Mouse (Mus musculus) stomach, postnatal 0 days (tissue): ENCODE results near the gene Ifne. TPM values are rescaled to one million over a fixed set of nuclear protein-coding genes. Genes with fewer than 3 reads are reported as not detected.
A peak's percentile ranks its signal among the peaks of the same experiment; 100 is the strongest.

ENCODE experiments used
- ATAC-seq: fragments of 200-750 bp; cut with Nextera tagmentation; 2 replicates; pipeline ENCODE4 v1.8.0; 2017; ENCODE audit not compliant: low FRiP score, low TSS enrichment
- DNase-seq: peaks from one replicate; pipeline ENCODE4 v3.0.0-alpha.2; 2016; ENCODE audit warnings: low spot score
- H3K27ac ChIP-seq: fragments of 300-500 bp; sonication (generic); replicated peaks from 2 replicates; pipeline ENCODE4 v1.5.1; 2014; ENCODE audit warnings: mild to moderate bottlenecking, control low read depth
- H3K27me3 ChIP-seq: fragments of 300-500 bp; sonication (generic); 2 replicates; pipeline ENCODE4 v1.6.1; 2014; ENCODE audit warnings: low read length; ENCODE audit not compliant: control insufficient read depth, insufficient read depth
- H3K36me3 ChIP-seq: fragments of 300-500 bp; sonication (generic); 2 replicates; pipeline ENCODE4 v1.6.1; 2014; ENCODE audit warnings: low read length, mixed read lengths; ENCODE audit not compliant: control insufficient read depth, insufficient read depth
- H3K4me1 ChIP-seq: fragments of 300-500 bp; sonication (generic); replicated peaks from 2 replicates; pipeline ENCODE4 v1.6.1; 2014; ENCODE audit warnings: antibody characterized with exemption; ENCODE audit not compliant: control insufficient read depth, insufficient read depth
- H3K4me2 ChIP-seq: fragments of 300-500 bp; sonication (generic); replicated peaks from 2 replicates; pipeline ENCODE4 v1.6.1; 2014; ENCODE audit warnings: low read depth, mild to moderate bottlenecking, control low read depth, moderate library complexity
- H3K4me3 ChIP-seq: fragments of 300-500 bp; sonication (generic); 2 replicates; pipeline ENCODE4 v1.5.1; 2014; ENCODE audit warnings: low read depth, low read length, control low read depth
- H3K9ac ChIP-seq: fragments of 300-500 bp; sonication (generic); 2 replicates; pipeline ENCODE4 v1.6.1; 2014; ENCODE audit warnings: mild to moderate bottlenecking, low read length, control low read depth, mixed read lengths
- H3K9me3 ChIP-seq: fragments of 300-500 bp; sonication (generic); 2 replicates; pipeline ENCODE4 v1.6.1; 2016; ENCODE audit warnings: low read length; ENCODE audit not compliant: control insufficient read depth
- CTCF ChIP-seq: IDR thresholded peaks from 2 replicates; pipeline ENCODE4 v1.5.1; 2016; ENCODE audit warnings: antibody characterized with exemption, low read depth, mild to moderate bottlenecking, moderate library complexity
- EP300 ChIP-seq: optimal IDR thresholded peaks from 2 replicates; pipeline ENCODE3; 2016; ENCODE audit warnings: antibody characterized with exemption
- WGBS: fragments of 180-500 bp; shearing (Covaris S2); extraction: QIAGEN DNeasy Blood & Tissue Kit; methylation state at CpG from one replicate; pipeline ENCODE4 v1.1.7; 2014; 5-methylcytosine and 5-hydroxymethylcytosine counted together
- polyA plus RNA-seq: library from polyadenylated mRNA; unstranded; fragments of >200 nt; fragmentation: Nextera tagmentation; extraction: Ambion mirVana; gene quantifications from 2 replicates; pipeline ENCODE4 v1.2.1, GENCODE M21; 2015

Gene Ifne
- polyA plus RNA-seq, 1 experiment from 2014 or later: 0.85 TPM

GRCm38 (mm10) chr4:88875435-88876095 is 4.4 kb downstream of the Ifne start:
- ATAC-seq (no peak), DNase-seq (no peak)
- H3K36me3 ChIP-seq: no peaks in the 10 kb centered on the region
- no peaks in the 10 kb centered on the region for H3K4me1 ChIP-seq
- H3K4me2 ChIP-seq: no peak overlapping the region
- no peaks in the 10 kb centered on the region for H3K9me3 ChIP-seq
- no peak overlapping the region for H3K4me3 ChIP-seq
- 68% methylated on average over 3 of the region's 4 CpGs for WGBS
- no peak for TF ChIP-seq CTCF
- no peak for TF ChIP-seq EP300
- no peak overlapping the region for H3K27ac ChIP-seq
- no peak overlapping the region for H3K9ac ChIP-seq
- H3K27me3 ChIP-seq: no peaks in the 10 kb centered on the region

GRCm38 (mm10) chr4:88872691-88873090 is 7.3 kb downstream of the Ifne start:
- H3K4me3 ChIP-seq: no peak overlapping the region
- WGBS: 0% methylated on average over 2 of the region's 2 CpGs
- DNase-seq (no peak), ATAC-seq (no peak)
- H3K4me1 ChIP-seq: 0 out of 2 replicates have a peak, but pooled peaks cover 3% of the 10 kb centered on the region
- H3K9me3 ChIP-seq: no peaks in the 10 kb centered on the region
- no peak for TF ChIP-seq EP300
- TF ChIP-seq CTCF: peak; percentile 86
- H3K36me3 ChIP-seq: no peaks in the 10 kb centered on the region
- no peak overlapping the region for H3K4me2 ChIP-seq
- no peaks in the 10 kb centered on the region for H3K27me3 ChIP-seq
- H3K9ac ChIP-seq: no peak overlapping the region
- H3K27ac ChIP-seq: no peak overlapping the region

- ATAC-seq: peak; percentile 53
- H3K27ac ChIP-seq: no peak overlapping the region
- H3K4me1 ChIP-seq: 0 out of 2 replicates have a peak, but pooled peaks cover 3% of the 10 kb centered on the region
Observed at GRCm38 (mm10) chr4:88867926-88868911, 11.8 kb downstream of the Ifne start.

GRCm38 (mm10) chr4:88867366-88867925 is 12.6 kb downstream of the Ifne start:
- Histone ChIP-seq H3K4me1 (0 out of 2 replicates have a peak, but pooled peaks cover 3% of the 10 kb centered on the region), H3K9ac (peak overlapping the region; percentile 56; the same call in 1 of the 2 replicates), H3K27ac (no peak overlapping the region), H3K27me3 (no peaks in the 10 kb centered on the region), H3K9me3 (no peaks in the 10 kb centered on the region), H3K4me3 (peak overlapping the region; percentile 46), H3K36me3 (no peaks in the 10 kb centered on the region), H3K4me2 (peak overlapping the region; percentile 80)
- peak; percentile 95 for TF ChIP-seq CTCF
- no peak for TF ChIP-seq EP300
- DNase-seq (peak; percentile 82), ATAC-seq (peak; percentile 75)
- under 1% methylated on average over 8 of the region's 8 CpGs for WGBS

More at GRCm38 (mm10) chr4:88867926-88868911, 11.8 kb downstream of the Ifne start:
- peak; percentile 27 for DNase-seq
- H3K27me3 ChIP-seq: no peaks in the 10 kb centered on the region
- H3K9me3 ChIP-seq: no peaks in the 10 kb centered on the region
- H3K36me3 ChIP-seq: no peaks in the 10 kb centered on the region
- TF ChIP-seq CTCF (no peak), EP300 (no peak)
- 8% methylated on average over 31 of the region's 31 CpGs for WGBS
- H3K4me3 ChIP-seq: peak overlapping the region; percentile 46
- peak overlapping the region; percentile 80 for H3K4me2 ChIP-seq
- H3K9ac ChIP-seq: peak overlapping the region; percentile 56

GRCm38 (mm10) chr4:88865011-88865569 is 14.9 kb downstream of the Ifne start:
- Histone ChIP-seq H3K9ac (no peak overlapping the region), H3K9me3 (no peaks in the 10 kb centered on the region), H3K27ac (no peak overlapping the region), H3K4me3 (no peak overlapping the region), H3K27me3 (no peaks in the 10 kb centered on the region), H3K4me1 (0 out of 2 replicates have a peak, but pooled peaks cover 3% of the 10 kb centered on the region), H3K36me3 (no peaks in the 10 kb centered on the region), H3K4me2 (no peak overlapping the region)
- ATAC-seq: no peak
- TF ChIP-seq CTCF: no peak
- TF ChIP-seq EP300: no peak
- no peak for DNase-seq
- WGBS: 55% methylated on average over 6 of the region's 6 CpGs
